Mouse (Mus musculus) stomach, embryonic 14.5 days (tissue): ENCODE results near the gene Ppp1r9b. TPM values are rescaled to one million over a fixed set of nuclear protein-coding genes. Genes with fewer than 3 reads are reported as not detected.
A peak's percentile ranks its signal among the peaks of the same experiment; 100 is the strongest.

Experiments used
- ATAC-seq: fragments of 200-750 bp; cut with Nextera tagmentation; 2 replicates; pipeline ENCODE4 v1.8.0; 2017; ENCODE audit warnings: low read depth, moderate TSS enrichment; ENCODE audit not compliant: insufficient number of reproducible peaks, insufficient read depth, low FRiP score
- H3K27ac ChIP-seq: fragments of 300-500 bp; sonication (generic); 2 replicates; pipeline ENCODE4 v1.5.1; 2014; ENCODE audit warnings: mild to moderate bottlenecking, low read length, moderate library complexity, mixed read lengths
- H3K27me3 ChIP-seq: fragments of 300-500 bp; sonication (generic); 2 replicates; pipeline ENCODE4 v1.6.1; 2014; ENCODE audit warnings: low read length, control low read depth, mixed read lengths; ENCODE audit not compliant: control insufficient read depth, insufficient read depth
- H3K36me3 ChIP-seq: fragments of 300-500 bp; sonication (generic); 2 replicates; pipeline ENCODE4 v1.6.1; 2014; ENCODE audit warnings: mild to moderate bottlenecking, control low read depth, low read length, moderate library complexity, mixed read lengths; ENCODE audit not compliant: control insufficient read depth, insufficient read depth
- H3K4me1 ChIP-seq: fragments of 300-500 bp; sonication (generic); 2 replicates; pipeline ENCODE4 v1.6.1; 2014; ENCODE audit warnings: low read length, control low read depth, mixed read lengths; ENCODE audit not compliant: control insufficient read depth, insufficient read depth
- H3K4me2 ChIP-seq: fragments of 300-500 bp; sonication (generic); replicated peaks from 2 replicates; pipeline ENCODE4 v1.6.1; 2014; ENCODE audit warnings: low read depth, low read length, control low read depth
- H3K4me3 ChIP-seq: fragments of 300-500 bp; sonication (generic); 2 replicates; pipeline ENCODE4 v1.5.1; 2014; ENCODE audit warnings: low read depth, low read length, control low read depth
- H3K9ac ChIP-seq: fragments of 300-500 bp; sonication (generic); replicated peaks from 2 replicates; pipeline ENCODE4 v1.6.1; 2014; ENCODE audit warnings: low read depth, mild to moderate bottlenecking, control low read depth, low read length, moderate library complexity, mixed read lengths
- H3K9me3 ChIP-seq: fragments of 300-500 bp; sonication (generic); 2 replicates; pipeline ENCODE4 v1.6.1; 2016; ENCODE audit warnings: low read depth, low read length, control low read depth; ENCODE audit not compliant: control insufficient read depth
- WGBS: fragments of 180-500 bp; shearing (Covaris S2); extraction: QIAGEN DNeasy Blood & Tissue Kit; methylation state at CpG from one replicate; pipeline ENCODE4 v1.1.7; 2014; 5-methylcytosine and 5-hydroxymethylcytosine counted together
- polyA plus RNA-seq: library from polyadenylated mRNA; unstranded; fragments of >200 nt; fragmentation: Nextera tagmentation; extraction: Ambion mirVana; gene quantifications from 2 replicates; pipeline ENCODE4 v1.2.1, GENCODE M21; 2014

Ppp1r9b gene
- polyA plus RNA-seq, 1 experiment from 2014 or later: 14.4 TPM

GRCm38 (mm10) chr11:94997596-94997995 is 6.8 kb downstream of the Ppp1r9b start:
- no peak overlapping the region for H3K4me3 ChIP-seq
- no peak overlapping the region for H3K27ac ChIP-seq
- H3K9me3 ChIP-seq: no peaks in the 10 kb centered on the region
- WGBS: 51% methylated on average over 5 of the region's 5 CpGs
- no peak overlapping the region for H3K9ac ChIP-seq
- H3K27me3 ChIP-seq: no peaks in the 10 kb centered on the region
- H3K4me2 ChIP-seq: no peak overlapping the region
- peaks cover 31% of the 10 kb centered on the region for H3K4me1 ChIP-seq
- no peak for ATAC-seq
- H3K36me3 ChIP-seq: peaks cover 47% of the 10 kb centered on the region

DNA sequence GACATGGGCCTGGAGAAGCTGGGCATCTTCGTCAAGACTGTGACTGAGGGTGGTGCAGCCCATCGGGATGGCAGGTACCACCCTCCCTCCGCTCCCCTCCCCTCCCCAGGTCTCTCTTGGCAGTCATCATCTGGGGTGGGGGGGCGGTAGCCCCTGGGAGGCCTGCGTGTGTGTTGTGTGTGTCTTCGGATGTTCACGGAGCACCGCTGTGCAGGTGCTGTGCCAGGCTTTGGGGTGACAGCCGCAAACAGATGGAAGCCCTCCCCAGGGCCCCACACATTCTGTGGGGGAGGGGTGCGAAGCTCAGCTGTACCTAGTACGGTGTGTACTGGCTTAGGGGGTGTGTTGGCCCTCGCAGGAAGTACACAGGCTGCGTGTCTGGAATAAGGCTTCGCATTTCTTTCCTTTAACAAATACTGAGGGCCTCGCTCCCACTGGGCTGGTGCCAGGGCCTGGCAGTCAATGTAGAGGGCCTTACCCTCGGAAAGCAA is 7.3 kb downstream of the Ppp1r9b start:
- Histone ChIP-seq H3K4me2 (no peak overlapping the region), H3K36me3 (peaks cover 52% of the 10 kb centered on the region)

DNA sequence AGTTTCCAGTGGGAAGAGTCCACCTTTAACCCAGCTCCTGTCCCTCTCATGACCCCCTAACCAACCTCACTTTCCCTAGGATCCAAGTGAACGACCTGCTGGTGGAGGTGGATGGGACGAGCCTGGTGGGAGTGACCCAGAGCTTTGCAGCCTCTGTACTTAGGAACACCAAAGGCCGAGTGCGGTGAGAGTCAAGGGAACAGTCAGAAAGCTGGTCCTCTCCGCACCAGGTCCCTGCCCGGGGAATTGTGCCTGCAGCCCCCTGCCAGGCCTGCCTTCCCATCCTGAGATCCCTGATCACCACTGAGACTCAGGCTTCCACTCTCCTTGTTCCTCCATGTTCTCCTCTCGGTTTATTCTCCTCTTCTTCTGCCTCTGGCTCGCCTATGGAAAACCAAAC is 9.3 kb downstream of the Ppp1r9b start:
- WGBS: 61% methylated on average over 8 of the region's 8 CpGs
- H3K27ac ChIP-seq: peak overlapping the region; percentile 39; the same call in 1 of the 2 replicates
- no peak overlapping the region for H3K4me3 ChIP-seq
- no peak overlapping the region for H3K4me2 ChIP-seq
- H3K27me3 ChIP-seq: no peaks in the 10 kb centered on the region
- ATAC-seq: no peak
- H3K9me3 ChIP-seq: no peaks in the 10 kb centered on the region
- peaks cover 67% of the 10 kb centered on the region for H3K36me3 ChIP-seq
- H3K4me1 ChIP-seq: peaks cover 6% of the 10 kb centered on the region; the same call in 1 of the 2 replicates
- H3K9ac ChIP-seq: no peak overlapping the region

More for the DNA sequence above, 7.3 kb downstream of the Ppp1r9b start:
- WGBS: 76% methylated on average over 16 of the region's 16 CpGs
- no peak overlapping the region for H3K4me3 ChIP-seq
- H3K4me1 ChIP-seq: peaks cover 26% of the 10 kb centered on the region
- H3K9me3 ChIP-seq: no peaks in the 10 kb centered on the region
- no peaks in the 10 kb centered on the region for H3K27me3 ChIP-seq
- no peak overlapping the region for H3K27ac ChIP-seq
- no peak for ATAC-seq
- H3K9ac ChIP-seq: no peak overlapping the region

DNA sequence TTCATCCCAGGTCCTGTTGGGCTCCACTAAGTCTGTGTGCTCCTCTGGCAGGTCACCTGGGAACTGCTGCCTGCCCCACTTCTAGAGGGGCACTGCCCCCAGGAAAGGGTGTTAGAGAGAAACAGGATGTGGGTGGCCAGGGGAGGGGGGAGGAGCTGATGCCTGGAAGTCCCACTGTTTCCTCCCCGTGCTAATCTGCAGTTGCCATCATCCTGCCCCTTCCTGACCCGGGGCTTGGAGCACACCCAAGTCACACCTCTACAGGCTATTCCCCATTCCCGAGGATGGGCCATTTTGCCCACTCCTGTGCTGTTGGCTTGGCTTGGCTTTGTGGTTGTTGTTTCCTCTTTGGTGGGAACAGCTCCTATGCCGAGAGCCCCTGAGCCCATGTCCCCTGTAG is 9.7 kb downstream of the Ppp1r9b start:
- Histone ChIP-seq H3K4me3 (no peak overlapping the region), H3K36me3 (peaks cover 71% of the 10 kb centered on the region), H3K9me3 (no peaks in the 10 kb centered on the region), H3K4me1 (peaks cover 4% of the 10 kb centered on the region; the same call in 1 of the 2 replicates), H3K27ac (peak overlapping the region; percentile 50; the same call in 1 of the 2 replicates), H3K4me2 (no peak overlapping the region), H3K9ac (no peak overlapping the region), H3K27me3 (no peaks in the 10 kb centered on the region)
- peak; percentile 0; the same call in 1 of the 2 replicates for ATAC-seq
- WGBS: 26% methylated on average over 4 of the region's 4 CpGs

GRCm38 (mm10) chr11:95001058-95001457 is 10.2 kb downstream of the Ppp1r9b start:
- H3K36me3 ChIP-seq: peaks cover 72% of the 10 kb centered on the region
- H3K9ac ChIP-seq: no peak overlapping the region
- H3K4me3 ChIP-seq: no peak overlapping the region
- WGBS: 3% methylated on average over 8 of the region's 8 CpGs
- H3K4me1 ChIP-seq: peaks cover 4% of the 10 kb centered on the region; the same call in 1 of the 2 replicates
- ATAC-seq: peak; percentile 42; the same call in 1 of the 2 replicates
- H3K27me3 ChIP-seq: no peaks in the 10 kb centered on the region
- peak overlapping the region; percentile 50; the same call in 1 of the 2 replicates for H3K27ac ChIP-seq
- H3K9me3 ChIP-seq: no peaks in the 10 kb centered on the region
- H3K4me2 ChIP-seq: no peak overlapping the region

- H3K4me1 ChIP-seq: peaks cover 4% of the 10 kb centered on the region; the same call in 1 of the 2 replicates
- no peak overlapping the region for H3K4me2 ChIP-seq
- 86% methylated on average over 21 of the region's 21 CpGs for WGBS
- H3K4me3 ChIP-seq: no peak overlapping the region
- no peak overlapping the region for H3K27ac ChIP-seq
- H3K27me3 ChIP-seq: no peaks in the 10 kb centered on the region
- peaks cover 64% of the 10 kb centered on the region for H3K36me3 ChIP-seq
- no peak for ATAC-seq
- H3K9ac ChIP-seq: no peak overlapping the region
- H3K9me3 ChIP-seq: no peaks in the 10 kb centered on the region
These were observed 10.9 kb downstream of the Ppp1r9b start for GRCm38 (mm10) chr11:95001584-95002347.

DNA sequence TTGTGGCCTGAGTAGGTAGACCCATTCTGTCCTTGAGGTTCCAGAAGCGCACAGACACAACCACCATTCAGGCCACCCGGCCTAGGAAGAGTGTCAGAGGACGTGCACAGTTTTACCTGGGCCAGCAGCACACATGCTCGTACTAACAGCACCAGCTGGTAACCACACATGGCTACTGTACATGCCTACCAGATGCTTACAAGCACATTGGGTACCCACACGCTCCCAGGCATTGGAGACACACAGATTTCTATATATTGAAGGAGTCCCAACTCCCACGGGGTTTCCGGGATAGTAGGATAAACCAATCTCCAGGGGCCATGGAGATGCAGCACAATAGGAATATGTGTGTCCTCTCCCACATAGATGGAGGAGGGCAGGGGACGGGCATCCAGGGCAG is 11.9 kb downstream of the Ppp1r9b start:
- 89% methylated on average over 8 of the region's 8 CpGs for WGBS

DNA sequence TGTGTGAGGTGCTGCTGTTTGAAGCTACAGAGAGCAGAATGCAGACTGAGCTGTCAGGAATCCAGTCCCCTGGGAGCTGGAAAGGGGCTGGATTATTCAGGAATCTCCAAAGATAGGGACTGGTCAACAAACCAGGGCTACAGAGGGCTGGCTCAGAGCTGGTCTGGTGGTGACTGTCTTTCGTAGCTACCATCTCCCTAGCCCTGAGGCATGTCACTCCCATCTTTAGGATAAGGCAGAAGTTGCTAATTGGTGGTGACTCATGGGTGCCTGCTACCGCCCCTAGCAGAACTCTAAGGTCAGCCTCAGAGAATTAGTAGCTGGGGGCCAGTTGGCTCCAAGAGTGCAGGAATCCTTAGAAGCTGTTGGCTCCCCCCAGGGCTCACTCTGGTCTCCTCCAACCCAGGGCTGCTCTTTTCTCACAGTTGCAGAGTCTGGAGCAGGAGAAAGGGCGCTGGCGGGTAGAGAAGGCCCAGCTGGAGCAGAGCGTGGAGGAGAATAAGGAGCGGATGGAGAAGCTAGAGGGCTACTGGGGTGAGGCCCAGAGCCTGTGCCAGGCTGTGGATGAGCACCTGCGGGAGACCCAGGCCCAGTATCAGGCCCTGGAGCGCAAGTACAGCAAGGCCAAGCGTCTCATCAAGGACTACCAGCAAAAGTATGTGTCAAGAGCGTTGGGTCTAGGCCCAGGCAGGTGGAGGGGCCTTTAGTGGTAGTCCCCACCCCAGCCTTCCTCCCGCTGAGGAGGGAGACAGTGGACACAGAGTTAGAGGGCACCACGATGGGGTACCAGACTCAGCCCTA is 13.5 kb downstream of the Ppp1r9b start:
- Histone ChIP-seq H3K27ac (no peak overlapping the region), H3K4me3 (no peak overlapping the region), H3K4me2 (no peak overlapping the region), H3K9ac (no peak overlapping the region), H3K9me3 (no peaks in the 10 kb centered on the region), H3K36me3 (peaks cover 46% of the 10 kb centered on the region), H3K27me3 (no peaks in the 10 kb centered on the region), H3K4me1 (peaks cover 15% of the 10 kb centered on the region; the same call in 1 of the 2 replicates)
- no peak for ATAC-seq
- 76% methylated on average over 12 of the region's 12 CpGs for WGBS

More for the DNA sequence above, 11.9 kb downstream of the Ppp1r9b start:
- H3K4me3 ChIP-seq: no peak overlapping the region
- H3K36me3 ChIP-seq: peaks cover 55% of the 10 kb centered on the region
- H3K9me3 ChIP-seq: no peaks in the 10 kb centered on the region
- H3K4me1 ChIP-seq: peaks cover 13% of the 10 kb centered on the region; the same call in 1 of the 2 replicates
- H3K9ac ChIP-seq: no peak overlapping the region
- ATAC-seq: no peak
- H3K27me3 ChIP-seq: no peaks in the 10 kb centered on the region
- no peak overlapping the region for H3K27ac ChIP-seq
- no peak overlapping the region for H3K4me2 ChIP-seq
